Mouse (Mus musculus) neural tube, embryonic 11.5 days (tissue): ENCODE measurements at regions not wholly inside any gene's neighbourhood (a gene's known extent, or its start where the extent isn't known, plus 50 kb on each side); places are given as distances from the start of the nearest gene placed in this dataset.

Experiments used
- ATAC-seq: fragments of 200-750 bp; cut with Nextera tagmentation; 2 replicates; pipeline ENCODE4 v1.8.0; 2017; ENCODE audit warnings: moderate number of reproducible peaks, mild to moderate bottlenecking, moderate TSS enrichment, moderate library complexity; ENCODE audit not compliant: insufficient read depth, low FRiP score, low TSS enrichment
- DNase-seq: peaks from one replicate; pipeline ENCODE4 v3.0.0-alpha.2; 2015; ENCODE audit warnings: low spot score
- H3K27ac ChIP-seq: fragments of 300-500 bp; sonication (generic); 2 replicates; pipeline ENCODE4 v1.5.1; 2014; ENCODE audit warnings: low read depth, mild to moderate bottlenecking, low read length
- H3K27me3 ChIP-seq: fragments of 300-500 bp; sonication (generic); 2 replicates; pipeline ENCODE4 v1.6.1; 2014; ENCODE audit warnings: mild to moderate bottlenecking, low read length, mixed read lengths; ENCODE audit not compliant: control insufficient read depth, insufficient read depth
- H3K36me3 ChIP-seq: fragments of 300-500 bp; sonication (generic); 2 replicates; pipeline ENCODE4 v1.6.1; 2014; ENCODE audit warnings: mild to moderate bottlenecking, low read length, moderate library complexity, mixed read lengths; ENCODE audit not compliant: control insufficient read depth, insufficient read depth
- H3K4me1 ChIP-seq: fragments of 300-500 bp; sonication (generic); 2 replicates; pipeline ENCODE4 v1.6.1; 2014; ENCODE audit warnings: low read length, mixed read lengths; ENCODE audit not compliant: control insufficient read depth, insufficient read depth
- H3K4me2 ChIP-seq: fragments of 300-500 bp; sonication (generic); 2 replicates; pipeline ENCODE4 v1.6.1; 2014; ENCODE audit warnings: low read depth, mild to moderate bottlenecking, moderate library complexity
- H3K4me3 ChIP-seq: fragments of 300-500 bp; sonication (generic); 2 replicates; pipeline ENCODE4 v1.5.1; 2014; ENCODE audit warnings: low read depth, low read length
- H3K9ac ChIP-seq: fragments of 300-500 bp; sonication (generic); 2 replicates; pipeline ENCODE4 v1.6.1; 2014; ENCODE audit warnings: mild to moderate bottlenecking, low read length
- H3K9me3 ChIP-seq: fragments of 300-500 bp; sonication (generic); 2 replicates; pipeline ENCODE4 v1.6.1; 2016; ENCODE audit warnings: low read length; ENCODE audit not compliant: control insufficient read depth
- WGBS: fragments of 180-500 bp; shearing (Covaris S2); extraction: QIAGEN DNeasy Blood & Tissue Kit; methylation state at CpG from one replicate; pipeline ENCODE4 v1.1.7; 2014; 5-methylcytosine and 5-hydroxymethylcytosine counted together

DNA sequence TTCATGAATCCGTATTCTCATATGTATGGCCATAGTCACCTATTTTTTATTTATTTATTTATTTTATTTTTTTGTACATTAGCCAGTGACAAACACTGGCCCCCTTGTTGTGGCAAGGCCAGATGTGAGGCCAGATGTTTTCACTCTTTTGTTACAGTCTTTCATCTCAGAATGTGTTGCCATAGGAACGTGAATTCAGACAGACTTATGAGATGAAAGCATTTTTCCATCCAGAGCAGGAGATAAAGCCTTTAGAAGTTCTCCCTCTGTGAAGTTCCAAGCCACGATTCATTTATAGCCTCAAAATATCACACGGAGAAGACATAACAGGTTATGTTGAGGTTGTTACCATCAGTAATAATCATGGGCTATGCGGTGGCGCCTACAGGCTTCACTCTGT, 220.9 kb downstream of the Arpp21 start:
- Histone ChIP-seq H3K9me3 (no peaks in the 10 kb centered on the region), H3K27ac (no peak overlapping the region), H3K36me3 (no peaks in the 10 kb centered on the region), H3K9ac (no peak overlapping the region), H3K27me3 (no peaks in the 10 kb centered on the region), H3K4me1 (no peaks in the 10 kb centered on the region), H3K4me2 (no peak overlapping the region), H3K4me3 (no peak overlapping the region)
- 72% methylated on average over 6 of the region's 6 CpGs for WGBS
- DNase-seq: no peak
- no peak for ATAC-seq

DNA sequence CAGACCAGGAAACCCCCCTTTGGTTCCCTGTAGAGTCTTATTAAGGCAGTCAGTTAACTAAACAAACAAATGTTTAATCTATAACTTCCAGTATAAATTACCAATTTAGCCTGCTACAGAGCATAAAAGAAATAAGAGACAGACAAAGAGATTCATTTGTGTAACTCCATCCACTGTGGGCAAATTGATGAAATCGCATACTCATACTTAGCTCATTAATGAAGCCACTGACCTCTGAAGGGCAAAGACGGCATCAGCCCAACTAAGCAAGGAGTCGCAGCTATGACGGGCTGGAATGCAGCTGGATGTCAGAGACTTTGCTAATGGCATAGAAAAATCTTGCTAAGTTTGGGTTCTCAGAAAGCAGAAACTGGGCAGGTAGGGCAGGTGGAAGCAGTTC, 241.3 kb downstream of the Arpp21 start:
- Histone ChIP-seq H3K9ac (no peak overlapping the region), H3K36me3 (no peaks in the 10 kb centered on the region), H3K27me3 (no peaks in the 10 kb centered on the region), H3K4me3 (no peak overlapping the region), H3K4me2 (no peak overlapping the region), H3K9me3 (no peaks in the 10 kb centered on the region), H3K4me1 (no peaks in the 10 kb centered on the region), H3K27ac (no peak overlapping the region)
- DNase-seq (no peak), ATAC-seq (no peak)
- 61% methylated on average over 4 of the region's 4 CpGs for WGBS

DNA sequence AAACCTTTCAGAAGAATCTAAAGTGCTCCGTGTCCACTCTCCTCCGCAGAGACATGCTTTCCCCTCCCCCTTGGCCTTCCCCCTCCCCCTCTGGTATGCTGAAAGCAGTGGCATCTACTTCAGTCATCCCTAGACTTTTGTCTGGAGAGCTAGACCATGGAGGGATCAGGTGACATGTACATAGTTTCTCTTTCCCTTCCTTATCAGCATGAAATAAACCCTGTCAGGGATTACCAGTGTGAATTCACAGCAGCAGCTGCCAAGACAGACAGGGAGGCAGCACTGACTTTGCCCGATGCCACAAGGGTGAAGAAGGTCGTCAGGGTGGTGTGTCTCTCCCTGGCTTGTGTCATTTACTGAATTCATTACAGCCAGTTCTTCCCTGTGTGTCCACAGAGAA, 241.9 kb downstream of the Arpp21 start:
- DNase-seq: no peak

DNA sequence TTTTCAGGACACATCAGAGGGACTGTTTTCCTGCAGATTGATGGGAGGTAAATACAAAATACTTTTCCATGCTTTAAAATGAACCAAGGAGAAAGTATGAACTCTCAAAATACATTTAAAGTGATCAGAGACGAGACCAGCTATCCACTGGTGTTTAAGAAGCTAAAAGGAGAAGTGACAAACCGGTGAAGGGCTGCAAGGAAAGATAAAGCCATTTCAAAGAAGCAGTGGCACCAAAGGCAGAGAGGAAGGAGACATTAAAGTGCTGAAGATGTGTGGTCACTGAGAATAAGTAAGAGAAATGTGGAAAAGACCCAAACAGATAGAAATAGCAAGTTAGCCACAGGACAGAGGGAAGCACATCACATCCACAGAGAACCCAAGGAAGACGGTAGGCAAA, 245.7 kb downstream of the Arpp21 start:
- 85% methylated on average over 3 of the region's 3 CpGs for WGBS
- H3K9ac ChIP-seq: no peak overlapping the region
- no peaks in the 10 kb centered on the region for H3K9me3 ChIP-seq
- H3K27me3 ChIP-seq: no peaks in the 10 kb centered on the region
- no peak overlapping the region for H3K4me3 ChIP-seq
- ATAC-seq (no peak), DNase-seq (no peak)
- H3K4me1 ChIP-seq: no peaks in the 10 kb centered on the region
- no peak overlapping the region for H3K4me2 ChIP-seq
- no peaks in the 10 kb centered on the region for H3K36me3 ChIP-seq
- no peak overlapping the region for H3K27ac ChIP-seq

More for the DNA sequence above, 241.9 kb downstream of the Arpp21 start:
- Histone ChIP-seq H3K4me3 (no peak overlapping the region), H3K36me3 (no peaks in the 10 kb centered on the region), H3K4me2 (no peak overlapping the region), H3K27me3 (no peaks in the 10 kb centered on the region), H3K9ac (no peak overlapping the region), H3K4me1 (no peaks in the 10 kb centered on the region), H3K9me3 (no peaks in the 10 kb centered on the region), H3K27ac (no peak overlapping the region)
- ATAC-seq: no peak
- 48% methylated on average over 4 of the region's 4 CpGs for WGBS

DNA sequence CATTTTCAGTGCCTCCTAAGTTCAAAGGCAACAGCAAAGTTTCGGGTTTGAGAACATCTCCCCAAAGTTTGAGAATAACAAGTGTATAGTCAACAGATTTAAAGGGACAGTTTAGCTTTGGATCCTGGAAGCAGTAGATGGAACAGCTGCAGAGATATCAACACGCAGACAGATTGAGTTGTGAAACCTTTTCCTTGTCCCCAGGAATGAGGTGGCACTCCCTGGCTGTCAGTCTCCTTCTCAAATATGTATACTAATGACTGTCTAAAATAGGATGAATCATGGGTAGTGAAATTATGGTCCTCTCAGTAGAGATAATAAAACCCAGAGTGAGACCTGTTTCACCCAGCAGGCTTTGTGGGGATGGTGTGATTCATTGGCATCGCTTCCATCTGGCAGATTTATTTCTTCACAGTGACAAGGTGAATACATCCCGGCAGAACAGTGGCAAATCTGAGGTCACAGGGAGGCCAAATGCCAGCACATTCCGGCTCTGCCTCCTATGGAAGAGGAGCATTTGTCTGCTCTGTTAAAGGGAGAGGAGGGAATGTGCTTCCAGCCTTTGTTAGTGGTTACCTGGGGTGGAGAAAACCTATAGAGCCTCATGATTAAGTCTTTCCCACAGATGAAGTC, 272.2 kb downstream of the Arpp21 start:
- DNase-seq (peak; percentile 36), ATAC-seq (peak; percentile 74)
- Histone ChIP-seq H3K27ac (no peak overlapping the region), H3K9me3 (no peaks in the 10 kb centered on the region), H3K36me3 (no peaks in the 10 kb centered on the region), H3K27me3 (no peaks in the 10 kb centered on the region), H3K4me1 (no peaks in the 10 kb centered on the region), H3K9ac (no peak overlapping the region), H3K4me3 (no peak overlapping the region), H3K4me2 (no peak overlapping the region)
- 20% methylated on average over 5 of the region's 5 CpGs for WGBS

DNA sequence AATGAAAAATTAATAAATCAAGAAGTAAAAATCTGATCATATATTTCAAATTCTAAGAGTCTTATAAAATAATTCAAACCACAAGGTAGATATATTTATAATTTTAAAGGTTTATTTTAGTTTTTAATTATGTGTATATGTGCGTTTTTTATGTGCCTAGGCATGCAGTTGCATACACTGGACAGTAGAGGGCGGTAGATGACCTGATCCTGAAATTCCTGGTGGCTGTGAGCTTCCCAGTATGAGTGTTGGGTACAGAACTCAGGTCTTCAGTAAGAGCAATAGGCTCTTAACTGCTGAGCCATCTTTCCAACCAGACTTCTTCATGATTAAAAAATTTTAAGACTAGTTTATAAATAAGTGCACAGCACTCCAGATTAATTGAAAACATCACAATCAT, 267.7 kb upstream of the Stac start:
- Histone ChIP-seq H3K27ac (no peak overlapping the region), H3K4me1 (no peaks in the 10 kb centered on the region), H3K4me2 (no peak overlapping the region), H3K9me3 (no peaks in the 10 kb centered on the region), H3K27me3 (no peaks in the 10 kb centered on the region), H3K4me3 (no peak overlapping the region), H3K9ac (no peak overlapping the region), H3K36me3 (no peaks in the 10 kb centered on the region)
- DNase-seq (no peak), ATAC-seq (no peak)
- 47% methylated on average over 2 of the region's 2 CpGs for WGBS

DNA sequence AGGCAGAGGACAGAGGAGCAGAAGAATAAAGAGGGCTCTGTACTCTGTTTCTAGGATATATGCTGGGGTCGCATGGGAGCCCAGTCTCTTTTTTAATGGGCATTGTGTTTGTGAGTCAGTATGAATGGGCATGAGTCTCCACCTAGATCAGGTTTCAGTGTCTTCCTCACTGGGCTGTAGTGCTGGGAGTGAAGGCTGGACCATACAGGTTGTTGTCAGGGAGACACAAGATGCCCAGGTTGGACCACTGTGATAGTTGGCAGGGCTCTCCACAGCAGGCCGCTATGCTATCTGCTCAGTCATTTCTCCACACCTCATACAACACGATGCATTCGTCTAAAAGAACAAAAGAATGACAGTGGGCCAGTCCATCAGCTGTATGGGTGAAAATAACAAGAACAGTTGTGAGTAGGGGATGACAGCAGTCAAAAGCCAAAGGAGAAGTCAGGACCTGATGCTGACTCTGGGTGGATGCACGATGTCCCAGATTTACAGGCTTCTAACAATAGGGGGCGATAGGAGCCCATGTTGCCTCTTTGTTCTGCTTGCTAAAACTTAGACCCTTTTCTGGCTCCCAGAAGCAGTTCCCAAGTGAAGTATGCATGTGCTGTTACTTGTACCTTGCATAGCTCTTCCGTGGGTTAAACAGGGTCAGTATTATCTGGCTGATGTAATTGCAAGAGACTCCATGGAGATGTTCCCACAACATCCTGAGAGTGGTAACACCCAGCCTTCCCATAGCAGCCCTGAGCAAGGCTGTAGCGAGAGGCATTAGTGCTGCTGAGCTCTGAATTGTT, 249.3 kb upstream of the Stac start:
- ATAC-seq (no peak), DNase-seq (peak; percentile 50)
- no peak overlapping the region for H3K4me2 ChIP-seq
- H3K27ac ChIP-seq: no peak overlapping the region
- 48% methylated on average over 8 of the region's 8 CpGs for WGBS
- no peak overlapping the region for H3K9ac ChIP-seq
- no peaks in the 10 kb centered on the region for H3K27me3 ChIP-seq
- H3K4me3 ChIP-seq: no peak overlapping the region
- no peaks in the 10 kb centered on the region for H3K9me3 ChIP-seq
- H3K4me1 ChIP-seq: no peaks in the 10 kb centered on the region
- H3K36me3 ChIP-seq: no peaks in the 10 kb centered on the region

DNA sequence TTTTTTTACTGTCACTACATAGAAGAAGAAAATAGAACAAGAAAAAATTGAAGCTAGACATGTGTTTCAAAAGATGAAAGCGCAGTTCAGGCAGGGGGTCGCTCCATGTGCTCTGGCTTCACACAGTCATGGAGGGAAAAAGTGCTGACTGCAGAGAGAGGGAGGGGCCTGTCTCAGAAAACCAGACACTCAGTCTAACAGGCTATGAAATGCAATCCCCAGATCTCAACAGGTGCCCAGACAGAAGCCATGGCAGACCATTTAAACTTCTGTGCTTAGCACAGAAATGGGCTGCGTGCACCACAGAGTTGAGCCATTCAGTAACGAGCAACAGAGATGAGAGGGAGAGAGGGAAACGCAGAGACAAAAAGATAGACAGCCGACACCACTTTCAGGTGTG, 242.3 kb upstream of the Stac start:
- no peak overlapping the region for H3K27ac ChIP-seq
- DNase-seq (no peak), ATAC-seq (no peak)
- H3K4me2 ChIP-seq: no peak overlapping the region
- H3K9ac ChIP-seq: no peak overlapping the region
- WGBS: 80% methylated on average over 6 of the region's 6 CpGs
- H3K4me1 ChIP-seq: no peaks in the 10 kb centered on the region
- no peaks in the 10 kb centered on the region for H3K36me3 ChIP-seq
- no peaks in the 10 kb centered on the region for H3K9me3 ChIP-seq
- no peak overlapping the region for H3K4me3 ChIP-seq
- no peaks in the 10 kb centered on the region for H3K27me3 ChIP-seq
